Mouse (Mus musculus): ENCODE data around the gene Sapcd1.

- TF ChIP-seq POLR2A (IDR thresholded peaks at IDR 0.05; ENCODE audit: low read depth, low read length) (no peak), CTCF (conservative IDR thresholded peaks at IDR 0.05; ENCODE audit: insufficient read depth, insufficient read length, low read depth, low read length) (no peak)
Measured at GRCm38 (mm10) chr17:34979631-34980030, 48.2 kb downstream of the Sapcd1 start.

Measured in kidney, adult 2 months (tissue).